Mouse (Mus musculus): ENCODE measurements around the gene 2310022B05Rik. TPM values are rescaled to one million over a fixed set of nuclear protein-coding genes. Genes with fewer than 3 reads are reported as not detected.

The 2310022B05Rik gene
- total RNA-seq, 2 experiments from 2014 or later: 13.7 to 14.0 TPM

- no peak for DNase-seq
Observed at GRCm38 (mm10) chr8:124608239-124608971, 54.8 kb downstream of the 2310022B05Rik start.

DNA sequence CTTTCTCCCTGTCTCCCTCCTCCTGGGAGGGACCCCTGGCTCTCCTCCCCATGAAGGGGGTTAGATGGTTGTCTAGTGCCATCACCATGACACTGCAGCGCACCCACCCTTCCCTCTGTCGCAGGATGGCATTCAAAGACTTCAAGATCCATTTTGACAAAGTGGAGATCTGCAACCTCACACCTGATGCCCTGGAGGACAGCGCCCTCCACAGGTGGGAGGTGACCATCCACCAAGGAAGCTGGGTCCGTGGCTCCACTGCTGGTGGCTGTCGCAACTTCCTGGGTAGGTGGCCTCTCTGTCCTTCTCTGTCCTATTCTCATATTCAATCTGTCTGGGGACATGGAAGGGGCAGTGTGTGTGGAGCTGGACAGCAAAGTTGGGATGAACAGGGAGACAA lies 59.1 kb downstream of the 2310022B05Rik start:
- no peak for DNase-seq

DNA sequence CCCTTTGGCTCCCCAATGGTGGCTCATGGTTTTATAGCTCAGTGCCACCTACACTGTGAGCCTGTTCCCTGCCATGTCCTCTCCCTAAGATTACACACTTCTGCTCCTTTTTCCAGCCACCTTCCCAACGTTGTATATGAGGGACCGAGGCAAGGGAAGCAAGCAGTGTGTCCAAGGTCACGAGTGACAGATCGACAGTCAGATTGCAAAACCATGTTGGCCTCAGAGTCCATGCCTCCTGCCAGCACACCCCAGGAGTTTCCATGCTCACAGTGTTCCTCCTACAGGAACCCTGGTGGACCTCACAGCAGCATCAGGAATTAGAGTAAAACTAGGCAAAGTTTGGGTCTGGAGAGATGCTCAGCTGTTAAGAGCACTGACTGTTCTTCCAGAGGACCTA lies 73.8 kb downstream of the 2310022B05Rik start:
- no peak for DNase-seq

DNA sequence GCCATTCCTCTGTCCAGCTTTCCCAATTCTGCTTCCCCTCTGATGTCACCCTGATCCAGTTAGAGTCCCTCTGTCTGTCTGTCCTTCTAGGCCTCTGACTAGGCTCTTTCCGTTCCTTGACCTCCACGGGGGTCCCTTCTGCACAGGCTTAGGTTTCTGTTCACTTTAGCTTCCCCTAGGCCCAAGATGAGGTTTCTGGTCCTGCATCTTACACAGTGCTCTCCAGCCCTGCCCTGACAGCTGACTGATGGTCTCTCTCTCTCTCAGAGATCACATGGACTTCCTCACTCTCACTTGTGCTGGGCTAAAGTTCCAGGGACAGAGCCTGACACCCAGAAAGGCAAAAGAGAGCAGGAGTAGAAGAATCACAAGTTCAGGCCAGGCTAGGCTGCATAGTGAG lies 76.6 kb downstream of the 2310022B05Rik start:
- DNase-seq: no peak

Other genes with a start within 250 kb of the 2310022B05Rik start
- gene Pgbd5, start 223.7 kb downstream of the 2310022B05Rik start, total RNA-seq (2021): under 1 TPM; 0.26 to 0.40 TPM
- gene Cog2, start 142.6 kb downstream of the 2310022B05Rik start, total RNA-seq (2021): 10 to 100 TPM; 16.1 to 19.2 TPM
- 10 to 100 TPM; 15.7 to 19.7 TPM for gene Agt, start 93.7 kb downstream of the 2310022B05Rik start, total RNA-seq (2021)
- not detected for gene Capn9, start 87.3 kb downstream of the 2310022B05Rik start, total RNA-seq (2021)
- gene Ttc13, start 58.6 kb upstream of the 2310022B05Rik start, total RNA-seq (2021): 10 to 100 TPM; 18.6 to 20.8 TPM
- gene Arv1, start 58.8 kb upstream of the 2310022B05Rik start, total RNA-seq (2021): 1 to 10 TPM; 3.2 to 3.7 TPM
- under 1 TPM; 0.40 to 0.74 TPM for gene Fam89a, start 88.5 kb upstream of the 2310022B05Rik start, total RNA-seq (2021)
- under 1 TPM; 0.13 to 0.21 TPM for gene Trim67, start 129.7 kb upstream of the 2310022B05Rik start, total RNA-seq (2021)
- gene Gnpat, start 199.7 kb upstream of the 2310022B05Rik start, total RNA-seq (2021): 100 to 1,000 TPM; 125 to 145 TPM
- 10 to 100 TPM; 24.5 to 25.4 TPM for gene 2810004N23Rik, start 199.8 kb upstream of the 2310022B05Rik start, total RNA-seq (2021)
- 1 to 10 TPM; 6.2 to 7.3 TPM for gene Exoc8, start 234.3 kb upstream of the 2310022B05Rik start, total RNA-seq (2021)
- gene Sprtn, start 234.5 kb upstream of the 2310022B05Rik start, total RNA-seq (2021): 1 to 10 TPM; 4.8 to 5.3 TPM

All from gastrocnemius, postnatal 25 days (tissue).